Mouse (Mus musculus): ENCODE measurements around the gene Ranbp3. TPM values are rescaled to one million over a fixed set of nuclear protein-coding genes. Genes with fewer than 3 reads are reported as not detected.

Gene Ranbp3
- polyA plus RNA-seq, 1 experiment from 2014 or later, result 86.5 TPM

DNA sequence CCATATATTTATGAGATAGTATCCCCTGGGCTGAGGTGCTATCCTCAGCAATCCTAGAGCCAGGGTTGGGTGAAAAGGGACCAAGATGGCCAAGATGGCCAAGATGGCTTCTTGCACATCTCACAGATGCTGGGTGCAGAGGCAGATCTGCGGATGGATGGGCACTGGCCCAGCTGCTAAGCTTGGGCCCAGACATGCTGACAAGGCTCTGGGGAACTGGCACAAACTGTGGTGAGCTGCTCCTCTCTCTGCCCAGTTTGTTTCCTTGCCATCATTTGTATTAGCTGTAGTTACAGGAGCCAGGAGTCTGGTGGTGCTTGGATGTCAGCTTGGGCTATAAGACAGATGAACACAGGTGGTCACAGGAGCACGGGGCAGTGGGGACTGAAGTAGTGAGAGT lies 11.6 kb downstream of the Ranbp3 start:
- 92% methylated on average over 2 of the region's 2 CpGs for WGBS
- Histone ChIP-seq H3K27ac (ENCODE audit: low read length) (no peak overlapping the region), H3K4me2 (replicated peaks; ENCODE audit: low read depth, low read length) (no peak overlapping the region), H3K27me3 (ENCODE audit: control insufficient read depth, insufficient read depth, low read length) (no peaks in the 10 kb centered on the region), H3K4me3 (ENCODE audit: low read depth, low read length) (no peak overlapping the region), H3K9me3 (ENCODE audit: control insufficient read depth, low read depth, low read length) (no peaks in the 10 kb centered on the region), H3K9ac (replicated peaks; ENCODE audit: low read depth, low read length) (no peak overlapping the region), H3K4me1 (ENCODE audit: control insufficient read depth, insufficient read depth, low read length) (no peaks in the 10 kb centered on the region), H3K36me3 (ENCODE audit: control insufficient read depth, insufficient read depth, low read length) (peaks cover 53% of the 10 kb centered on the region)
- ATAC-seq (ENCODE audit: insufficient number of reproducible peaks, insufficient read depth, low FRiP score, low read depth), result no peak

- Histone ChIP-seq H3K27ac (ENCODE audit: low read length) (no peak overlapping the region), H3K9me3 (ENCODE audit: control insufficient read depth, low read depth, low read length) (no peaks in the 10 kb centered on the region), H3K27me3 (ENCODE audit: control insufficient read depth, insufficient read depth, low read length) (no peaks in the 10 kb centered on the region), H3K9ac (replicated peaks; ENCODE audit: low read depth, low read length) (no peak overlapping the region), H3K4me3 (ENCODE audit: low read depth, low read length) (no peak overlapping the region), H3K4me1 (ENCODE audit: control insufficient read depth, insufficient read depth, low read length) (no peaks in the 10 kb centered on the region), H3K4me2 (replicated peaks; ENCODE audit: low read depth, low read length) (no peak overlapping the region), H3K36me3 (ENCODE audit: control insufficient read depth, insufficient read depth, low read length) (peaks cover 61% of the 10 kb centered on the region)
- whole genome bisulfite sequencing, result 85% methylated on average over 4 of the region's 4 CpGs
- no peak for ATAC-seq (ENCODE audit: insufficient number of reproducible peaks, insufficient read depth, low FRiP score, low read depth)
Measured at GRCm38 (mm10) chr17:56686801-56687200, 13.7 kb downstream of the Ranbp3 start.

DNA sequence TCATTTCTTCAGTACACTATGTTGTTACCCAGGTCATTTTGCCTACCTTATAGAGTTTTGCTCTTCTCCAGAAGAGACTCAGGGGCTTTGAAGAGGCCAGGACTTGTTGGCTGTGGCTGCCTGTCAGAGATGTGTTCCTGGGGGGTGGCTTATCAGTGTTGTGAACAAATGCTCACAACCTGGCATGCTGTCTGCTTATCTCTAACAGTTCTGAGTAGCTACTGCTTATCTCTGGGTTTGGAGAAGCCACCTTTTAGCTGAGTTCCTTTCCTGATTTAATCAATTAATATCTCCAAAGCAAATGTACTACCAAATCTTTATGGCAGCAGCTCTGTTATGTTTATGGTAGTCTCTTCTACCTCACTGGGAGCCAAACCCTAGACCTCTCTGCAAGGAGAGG lies 15.0 kb downstream of the Ranbp3 start:
- H3K36me3 ChIP-seq (ENCODE audit: control insufficient read depth, insufficient read depth, low read length), result peaks cover 65% of the 10 kb centered on the region
- ATAC-seq (ENCODE audit: insufficient number of reproducible peaks, insufficient read depth, low FRiP score, low read depth), result no peak

GRCm38 (mm10) chr17:56688689-56689088 lies 15.6 kb downstream of the Ranbp3 start:
- H3K4me1 ChIP-seq (ENCODE audit: control insufficient read depth, insufficient read depth, low read length), result peaks cover 5% of the 10 kb centered on the region; the same call in 1 of the 2 replicates
- WGBS, result 88% methylated on average over 2 of the region's 2 CpGs
- ATAC-seq (ENCODE audit: insufficient number of reproducible peaks, insufficient read depth, low FRiP score, low read depth), result no peak
- H3K36me3 ChIP-seq (ENCODE audit: control insufficient read depth, insufficient read depth, low read length), result peaks cover 68% of the 10 kb centered on the region
- H3K4me3 ChIP-seq (ENCODE audit: low read depth, low read length), result no peak overlapping the region
- H3K9me3 ChIP-seq (ENCODE audit: control insufficient read depth, low read depth, low read length), result no peaks in the 10 kb centered on the region
- H3K27me3 ChIP-seq (ENCODE audit: control insufficient read depth, insufficient read depth, low read length), result no peaks in the 10 kb centered on the region
- H3K27ac ChIP-seq (ENCODE audit: low read length), result no peak overlapping the region
- no peak overlapping the region for H3K4me2 ChIP-seq (replicated peaks; ENCODE audit: low read depth, low read length)
- no peak overlapping the region for H3K9ac ChIP-seq (replicated peaks; ENCODE audit: low read depth, low read length)

More for the DNA sequence above, 15.0 kb downstream of the Ranbp3 start:
- Histone ChIP-seq H3K27me3 (ENCODE audit: control insufficient read depth, insufficient read depth, low read length) (no peaks in the 10 kb centered on the region), H3K4me3 (ENCODE audit: low read depth, low read length) (no peak overlapping the region), H3K27ac (ENCODE audit: low read length) (no peak overlapping the region), H3K4me1 (ENCODE audit: control insufficient read depth, insufficient read depth, low read length) (0 out of 2 replicates have a peak, but pooled peaks cover under 1% of the 10 kb centered on the region), H3K9ac (replicated peaks; ENCODE audit: low read depth, low read length) (no peak overlapping the region), H3K4me2 (replicated peaks; ENCODE audit: low read depth, low read length) (no peak overlapping the region), H3K9me3 (ENCODE audit: control insufficient read depth, low read depth, low read length) (no peaks in the 10 kb centered on the region)

DNA sequence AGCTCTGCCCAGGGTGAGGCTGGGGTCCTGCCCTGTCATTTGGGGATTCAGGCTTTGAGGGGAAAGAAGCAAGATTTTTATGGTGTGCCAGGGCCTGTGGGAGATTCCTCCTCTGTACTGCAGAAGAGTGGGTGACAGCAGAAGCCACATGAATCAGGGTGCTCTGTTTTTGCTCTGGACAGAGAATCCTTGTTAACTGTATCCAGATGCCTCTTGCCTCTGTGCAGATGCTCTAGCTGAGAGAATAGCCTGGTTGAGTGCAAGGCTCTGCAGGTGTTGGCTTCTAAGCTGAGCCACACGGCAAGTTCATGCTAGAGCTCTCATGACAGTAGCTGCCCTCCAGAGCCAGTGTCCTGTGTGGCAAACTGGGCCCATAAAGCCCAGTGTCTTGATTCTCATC lies 20.3 kb downstream of the Ranbp3 start:
- WGBS, result 58% methylated on average over 1 of the region's 1 CpGs
- Histone ChIP-seq H3K27me3 (ENCODE audit: control insufficient read depth, insufficient read depth, low read length) (no peaks in the 10 kb centered on the region), H3K27ac (ENCODE audit: low read length) (no peak overlapping the region), H3K9ac (replicated peaks; ENCODE audit: low read depth, low read length) (no peak overlapping the region), H3K4me1 (ENCODE audit: control insufficient read depth, insufficient read depth, low read length) (peaks cover 5% of the 10 kb centered on the region; the same call in 1 of the 2 replicates), H3K4me2 (replicated peaks; ENCODE audit: low read depth, low read length) (no peak overlapping the region), H3K9me3 (ENCODE audit: control insufficient read depth, low read depth, low read length) (no peaks in the 10 kb centered on the region), H3K36me3 (ENCODE audit: control insufficient read depth, insufficient read depth, low read length) (peaks cover 62% of the 10 kb centered on the region), H3K4me3 (ENCODE audit: low read depth, low read length) (no peak overlapping the region)
- ATAC-seq (ENCODE audit: insufficient number of reproducible peaks, insufficient read depth, low FRiP score, low read depth), result no peak

DNA sequence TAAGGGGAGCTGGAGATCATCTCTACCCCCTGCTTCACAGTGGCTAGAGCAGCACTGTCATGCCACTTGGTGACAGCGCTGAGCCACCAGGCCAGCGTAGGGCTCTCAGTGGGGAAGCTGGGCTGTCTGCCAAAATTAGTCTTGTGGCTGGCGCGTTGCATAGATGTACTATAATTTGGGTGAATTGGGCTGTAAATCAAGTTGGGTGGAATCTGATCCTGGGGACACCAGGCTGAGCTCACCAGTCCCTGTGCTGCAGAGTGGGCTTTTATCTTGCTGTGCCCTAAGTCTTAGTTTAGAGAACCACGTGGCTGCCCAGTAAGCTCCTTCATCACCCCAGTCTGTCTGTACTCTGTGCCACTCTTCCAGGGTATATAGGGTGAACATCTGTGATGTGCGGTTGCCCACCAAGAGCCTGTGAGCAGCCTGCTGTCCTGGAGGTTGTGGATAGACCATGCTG lies 20.8 kb downstream of the Ranbp3 start:
- Histone ChIP-seq H3K36me3 (ENCODE audit: control insufficient read depth, insufficient read depth, low read length) (peaks cover 63% of the 10 kb centered on the region), H3K27ac (ENCODE audit: low read length) (peak overlapping the region; percentile 21; the same call in 1 of the 2 replicates), H3K9ac (replicated peaks; ENCODE audit: low read depth, low read length) (no peak overlapping the region), H3K9me3 (ENCODE audit: control insufficient read depth, low read depth, low read length) (no peaks in the 10 kb centered on the region), H3K27me3 (ENCODE audit: control insufficient read depth, insufficient read depth, low read length) (no peaks in the 10 kb centered on the region), H3K4me1 (ENCODE audit: control insufficient read depth, insufficient read depth, low read length) (peaks cover 5% of the 10 kb centered on the region; the same call in 1 of the 2 replicates), H3K4me3 (ENCODE audit: low read depth, low read length) (no peak overlapping the region), H3K4me2 (replicated peaks; ENCODE audit: low read depth, low read length) (no peak overlapping the region)
- 66% methylated on average over 6 of the region's 6 CpGs for WGBS
- no peak for ATAC-seq (ENCODE audit: insufficient number of reproducible peaks, insufficient read depth, low FRiP score, low read depth)

DNA sequence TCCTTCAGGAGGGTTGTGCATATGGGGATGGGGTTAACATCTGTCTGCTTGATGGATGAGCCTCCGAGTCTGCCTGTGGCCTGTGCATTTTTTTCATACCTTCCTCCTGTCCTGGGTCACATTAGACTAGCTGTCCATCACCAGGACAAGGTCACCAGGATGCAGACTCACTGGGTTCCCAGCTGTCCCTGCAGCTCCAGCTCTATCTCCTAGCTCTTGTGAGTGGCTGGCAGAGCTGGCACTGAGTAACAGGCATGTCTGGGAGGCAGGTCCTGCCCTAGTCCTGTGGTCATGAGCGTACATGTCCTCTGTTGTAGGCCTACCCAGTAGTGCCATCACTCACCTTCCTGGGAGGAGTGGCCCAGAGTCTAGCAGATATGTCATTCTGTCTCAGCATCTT lies 27.4 kb downstream of the Ranbp3 start:
- Histone ChIP-seq H3K27me3 (ENCODE audit: control insufficient read depth, insufficient read depth, low read length) (no peaks in the 10 kb centered on the region), H3K9ac (replicated peaks; ENCODE audit: low read depth, low read length) (no peak overlapping the region), H3K4me3 (ENCODE audit: low read depth, low read length) (no peak overlapping the region), H3K4me2 (replicated peaks; ENCODE audit: low read depth, low read length) (no peak overlapping the region), H3K36me3 (ENCODE audit: control insufficient read depth, insufficient read depth, low read length) (peaks cover 75% of the 10 kb centered on the region), H3K4me1 (ENCODE audit: control insufficient read depth, insufficient read depth, low read length) (no peaks in the 10 kb centered on the region), H3K9me3 (ENCODE audit: control insufficient read depth, low read depth, low read length) (no peaks in the 10 kb centered on the region), H3K27ac (ENCODE audit: low read length) (no peak overlapping the region)
- 0 out of 2 replicates have a peak, but pooled peaks have one; percentile 11 for ATAC-seq (ENCODE audit: insufficient number of reproducible peaks, insufficient read depth, low FRiP score, low read depth)
- 54% methylated on average over 2 of the region's 2 CpGs for WGBS

- Histone ChIP-seq H3K4me3 (ENCODE audit: low read depth, low read length) (no peak overlapping the region), H3K36me3 (ENCODE audit: control insufficient read depth, insufficient read depth, low read length) (peaks cover 90% of the 10 kb centered on the region), H3K9me3 (ENCODE audit: control insufficient read depth, low read depth, low read length) (no peaks in the 10 kb centered on the region), H3K9ac (replicated peaks; ENCODE audit: low read depth, low read length) (no peak overlapping the region), H3K27me3 (ENCODE audit: control insufficient read depth, insufficient read depth, low read length) (no peaks in the 10 kb centered on the region), H3K4me2 (replicated peaks; ENCODE audit: low read depth, low read length) (no peak overlapping the region), H3K4me1 (ENCODE audit: control insufficient read depth, insufficient read depth, low read length) (no peaks in the 10 kb centered on the region), H3K27ac (ENCODE audit: low read length) (no peak overlapping the region)
- ATAC-seq (ENCODE audit: insufficient number of reproducible peaks, insufficient read depth, low FRiP score, low read depth), result no peak
- 81% methylated on average over 4 of the region's 4 CpGs for WGBS
Measured at GRCm38 (mm10) chr17:56703038-56703437, 29.9 kb downstream of the Ranbp3 start.

GRCm38 (mm10) chr17:56706515-56706914 lies 33.4 kb downstream of the Ranbp3 start:
- no peak overlapping the region for H3K9ac ChIP-seq (replicated peaks; ENCODE audit: low read depth, low read length)
- H3K9me3 ChIP-seq (ENCODE audit: control insufficient read depth, low read depth, low read length), result no peaks in the 10 kb centered on the region
- 100% methylated on average over 1 of the region's 1 CpGs for WGBS
- peaks cover 97% of the 10 kb centered on the region for H3K36me3 ChIP-seq (ENCODE audit: control insufficient read depth, insufficient read depth, low read length)
- no peak overlapping the region for H3K27ac ChIP-seq (ENCODE audit: low read length)
- no peak for ATAC-seq (ENCODE audit: insufficient number of reproducible peaks, insufficient read depth, low FRiP score, low read depth)
- H3K4me1 ChIP-seq (ENCODE audit: control insufficient read depth, insufficient read depth, low read length), result no peaks in the 10 kb centered on the region
- no peaks in the 10 kb centered on the region for H3K27me3 ChIP-seq (ENCODE audit: control insufficient read depth, insufficient read depth, low read length)
- H3K4me3 ChIP-seq (ENCODE audit: low read depth, low read length), result no peak overlapping the region
- no peak overlapping the region for H3K4me2 ChIP-seq (replicated peaks; ENCODE audit: low read depth, low read length)
